Mouse (Mus musculus): ENCODE results near the gene Bmp2k. TPM values are rescaled to one million over a fixed set of nuclear protein-coding genes. Genes with fewer than 3 reads are reported as not detected.
A peak's percentile ranks its signal among the peaks of the same experiment; 100 is the strongest.

Gene Bmp2k
- polyA plus RNA-seq, 1 experiment: 6.6 TPM

- H3K27ac ChIP-seq (ENCODE audit: control insufficient read depth, insufficient read depth, low read depth, low read length): no peak overlapping the region
- peak overlapping the region; percentile 41; the same call in 1 of the 2 replicates for H3K4me3 ChIP-seq (ENCODE audit: control insufficient read depth, low read depth, low read length)
- no peaks in the 10 kb centered on the region for H3K36me3 ChIP-seq (ENCODE audit: control insufficient read depth, insufficient read depth, low read length)
- H3K4me1 ChIP-seq (ENCODE audit: control insufficient read depth, insufficient read depth, low read length): peaks cover 2% of the 10 kb centered on the region
- TF ChIP-seq POLR2A (IDR thresholded peaks at IDR 0.05; ENCODE audit: control insufficient read depth, low read depth, low read length) (no peak), CTCF (IDR thresholded peaks at IDR 0.05; ENCODE audit: control insufficient read depth, insufficient read depth, insufficient replicate concordance, low read depth, low read length) (no peak)
- no peaks in the 10 kb centered on the region for H3K27me3 ChIP-seq (ENCODE audit: control insufficient read depth, insufficient read depth, low read length)
These were observed 128.0 kb downstream of the Bmp2k start for GRCm38 (mm10) chr5:97125459-97125970.

- no peak overlapping the region for H3K4me3 ChIP-seq (ENCODE audit: control insufficient read depth, low read depth, low read length)
- H3K4me1 ChIP-seq (ENCODE audit: control insufficient read depth, insufficient read depth, low read length): peaks cover 2% of the 10 kb centered on the region
- no peaks in the 10 kb centered on the region for H3K27me3 ChIP-seq (ENCODE audit: control insufficient read depth, insufficient read depth, low read length)
- no peak overlapping the region for H3K27ac ChIP-seq (ENCODE audit: control insufficient read depth, insufficient read depth, low read depth, low read length)
- no peaks in the 10 kb centered on the region for H3K36me3 ChIP-seq (ENCODE audit: control insufficient read depth, insufficient read depth, low read length)
- TF ChIP-seq POLR2A (IDR thresholded peaks at IDR 0.05; ENCODE audit: control insufficient read depth, low read depth, low read length) (no peak), CTCF (IDR thresholded peaks at IDR 0.05; ENCODE audit: control insufficient read depth, insufficient read depth, insufficient replicate concordance, low read depth, low read length) (peak; percentile 78; the same call in 1 of the 2 replicates)
These were observed 128.5 kb downstream of the Bmp2k start for GRCm38 (mm10) chr5:97126005-97126404.

GRCm38 (mm10) chr5:97127284-97127683 lies 129.8 kb downstream of the Bmp2k start:
- H3K4me1 ChIP-seq (ENCODE audit: control insufficient read depth, insufficient read depth, low read length): peaks cover 2% of the 10 kb centered on the region
- H3K4me3 ChIP-seq (ENCODE audit: control insufficient read depth, low read depth, low read length): no peak overlapping the region
- TF ChIP-seq CTCF (IDR thresholded peaks at IDR 0.05; ENCODE audit: control insufficient read depth, insufficient read depth, insufficient replicate concordance, low read depth, low read length) (no peak), POLR2A (IDR thresholded peaks at IDR 0.05; ENCODE audit: control insufficient read depth, low read depth, low read length) (no peak)
- H3K27me3 ChIP-seq (ENCODE audit: control insufficient read depth, insufficient read depth, low read length): no peaks in the 10 kb centered on the region
- H3K36me3 ChIP-seq (ENCODE audit: control insufficient read depth, insufficient read depth, low read length): no peaks in the 10 kb centered on the region
- H3K27ac ChIP-seq (ENCODE audit: control insufficient read depth, insufficient read depth, low read depth, low read length): no peak overlapping the region

GRCm38 (mm10) chr5:97128242-97129226 lies 131.0 kb downstream of the Bmp2k start:
- Histone ChIP-seq H3K27me3 (ENCODE audit: control insufficient read depth, insufficient read depth, low read length) (no peaks in the 10 kb centered on the region), H3K4me1 (ENCODE audit: control insufficient read depth, insufficient read depth, low read length) (peaks cover 2% of the 10 kb centered on the region), H3K4me3 (ENCODE audit: control insufficient read depth, low read depth, low read length) (peak overlapping the region; percentile 27; the same call in 1 of the 2 replicates), H3K36me3 (ENCODE audit: control insufficient read depth, insufficient read depth, low read length) (no peaks in the 10 kb centered on the region), H3K27ac (ENCODE audit: control insufficient read depth, insufficient read depth, low read depth, low read length) (no peak overlapping the region)
- TF ChIP-seq POLR2A (IDR thresholded peaks at IDR 0.05; ENCODE audit: control insufficient read depth, low read depth, low read length): no peak
- peak; percentile 29; the same call in 1 of the 2 replicates for TF ChIP-seq CTCF (IDR thresholded peaks at IDR 0.05; ENCODE audit: control insufficient read depth, insufficient read depth, insufficient replicate concordance, low read depth, low read length)

- no peaks in the 10 kb centered on the region for H3K27me3 ChIP-seq (ENCODE audit: control insufficient read depth, insufficient read depth, low read length)
- H3K4me3 ChIP-seq (ENCODE audit: control insufficient read depth, low read depth, low read length): no peak overlapping the region
- no peaks in the 10 kb centered on the region for H3K36me3 ChIP-seq (ENCODE audit: control insufficient read depth, insufficient read depth, low read length)
- peaks cover 2% of the 10 kb centered on the region for H3K4me1 ChIP-seq (ENCODE audit: control insufficient read depth, insufficient read depth, low read length)
- no peak overlapping the region for H3K27ac ChIP-seq (ENCODE audit: control insufficient read depth, insufficient read depth, low read depth, low read length)
- TF ChIP-seq CTCF (IDR thresholded peaks at IDR 0.05; ENCODE audit: control insufficient read depth, insufficient read depth, insufficient replicate concordance, low read depth, low read length) (no peak), POLR2A (IDR thresholded peaks at IDR 0.05; ENCODE audit: control insufficient read depth, low read depth, low read length) (no peak)
These were observed 132.1 kb downstream of the Bmp2k start for GRCm38 (mm10) chr5:97129589-97129988.

GRCm38 (mm10) chr5:97135331-97135730 lies 137.8 kb downstream of the Bmp2k start:
- TF ChIP-seq CTCF (IDR thresholded peaks at IDR 0.05; ENCODE audit: control insufficient read depth, insufficient read depth, insufficient replicate concordance, low read depth, low read length) (no peak), POLR2A (IDR thresholded peaks at IDR 0.05; ENCODE audit: control insufficient read depth, low read depth, low read length) (no peak)
- no peak overlapping the region for H3K4me3 ChIP-seq (ENCODE audit: control insufficient read depth, low read depth, low read length)
- H3K36me3 ChIP-seq (ENCODE audit: control insufficient read depth, insufficient read depth, low read length): no peaks in the 10 kb centered on the region
- no peak overlapping the region for H3K27ac ChIP-seq (ENCODE audit: control insufficient read depth, insufficient read depth, low read depth, low read length)
- no peaks in the 10 kb centered on the region for H3K27me3 ChIP-seq (ENCODE audit: control insufficient read depth, insufficient read depth, low read length)
- no peaks in the 10 kb centered on the region for H3K4me1 ChIP-seq (ENCODE audit: control insufficient read depth, insufficient read depth, low read length)

Other genes with a start within 250 kb of the Bmp2k start
- gene Anxa3, start 204.3 kb upstream of the Bmp2k start, polyA plus RNA-seq (2012; rRNA removed): 51.1 and 65.4 TPM in 2 replicates
- 7.0 and 7.2 TPM in 2 replicates for gene Paqr3, start 113.9 kb downstream of the Bmp2k start, polyA plus RNA-seq (2012; rRNA removed)